27 mouse cellular contexts compared by ENCODE assay signal in the genomic region with DNA sequence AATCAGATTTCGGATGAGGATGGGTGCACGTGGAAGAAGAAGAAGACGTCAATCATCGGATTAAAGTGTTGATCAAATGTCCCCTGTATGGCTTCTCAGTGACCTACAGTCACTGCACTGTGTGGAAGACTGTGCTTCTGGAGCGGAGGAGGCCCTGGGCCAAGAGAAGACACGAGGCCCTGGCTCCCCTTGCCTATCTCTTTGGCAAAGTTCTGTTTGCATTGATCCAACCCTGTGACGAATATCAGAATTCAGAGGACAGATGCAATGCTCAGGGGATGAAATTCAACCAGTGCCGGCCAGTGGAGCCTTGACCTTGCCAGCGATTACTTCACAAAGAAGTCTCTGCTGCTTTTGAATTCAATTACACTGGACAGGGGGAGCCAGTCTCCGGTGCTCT.
A peak's percentile ranks its signal among the peaks of the same experiment; 100 is the strongest.
DNase-seq lines count a peak whose midpoint lies in the region; ATAC-seq lines count a peak whose summit lies in the region.
"Had no signal": no experiment of that assay in that cellular context is flagged by ENCODE, and none has a peak within 500 bp of the region (broad histone marks: within the 10 kb centered on the region; RNA-seq: fewer than 3 reads in every experiment).

No protein-coding gene starts in this region.

- H3K9ac ChIP-seq in midbrain, embryonic 16.5 days (ENCODE audit: low read depth, low read length): no peak overlapping the region
- H3K9ac ChIP-seq: embryonic facial prominence, embryonic 12.5 days; embryonic facial prominence, embryonic 15.5 days; forebrain, postnatal 0 days; hindbrain, embryonic 13.5 days; intestine, embryonic 15.5 days had no signal

- H3K4me1 ChIP-seq in midbrain, embryonic 10.5 days: peaks cover 44% of the 10 kb centered on the region
- H3K4me1 ChIP-seq in midbrain, embryonic 16.5 days (ENCODE audit: control insufficient read depth, insufficient read depth, low read length): no peaks in the 10 kb centered on the region

- H3K9me3 ChIP-seq in midbrain, embryonic 10.5 days (replicated peaks): no peaks in the 10 kb centered on the region
- H3K9me3 ChIP-seq in midbrain, embryonic 16.5 days (replicated peaks; ENCODE audit: control insufficient read depth, low read length, poor library complexity, severe bottlenecking): no peaks in the 10 kb centered on the region
- H3K9me3 ChIP-seq: embryonic facial prominence, embryonic 12.5 days; embryonic facial prominence, embryonic 15.5 days; hindbrain, embryonic 10.5 days; hindbrain, embryonic 13.5 days; intestine, embryonic 15.5 days had no signal

- H3K4me3 ChIP-seq in midbrain, embryonic 10.5 days: no peak overlapping the region
- H3K4me3 ChIP-seq in midbrain, embryonic 16.5 days (ENCODE audit: low read depth, low read length): no peak overlapping the region
- H3K4me3 ChIP-seq: embryonic facial prominence, embryonic 12.5 days; embryonic facial prominence, embryonic 15.5 days; gastrocnemius, adult 2 months; hindbrain, embryonic 10.5 days; hindbrain, embryonic 13.5 days; intestine, embryonic 15.5 days had no signal

- no peaks in the 10 kb centered on the region for H3K36me3 ChIP-seq in midbrain, embryonic 10.5 days
- no peaks in the 10 kb centered on the region for H3K36me3 ChIP-seq in midbrain, embryonic 16.5 days (ENCODE audit: control insufficient read depth, insufficient read depth, low read length)
- H3K36me3 ChIP-seq: embryonic facial prominence, embryonic 12.5 days; embryonic facial prominence, embryonic 15.5 days; G1E; hindbrain, embryonic 10.5 days; hindbrain, embryonic 13.5 days; intestine, embryonic 15.5 days had no signal

- 77% methylated on average over 10 of the region's 10 CpGs for WGBS in midbrain, embryonic 10.5 days
- 57% methylated on average over 10 of the region's 10 CpGs for WGBS in midbrain, embryonic 16.5 days

- no peak overlapping the region for H3K4me2 ChIP-seq in midbrain, embryonic 16.5 days (ENCODE audit: low read length)
- H3K4me2 ChIP-seq: embryonic facial prominence, embryonic 12.5 days; embryonic facial prominence, embryonic 15.5 days; heart, embryonic 11.5 days; hindbrain, embryonic 13.5 days; intestine, embryonic 15.5 days had no signal

- 0 out of 2 replicates have a peak overlapping the region, but pooled peaks have one; percentile 10 for H3K27ac ChIP-seq in midbrain, embryonic 10.5 days (replicated peaks)
- H3K27ac ChIP-seq in midbrain, embryonic 16.5 days (ENCODE audit: low read length): no peak overlapping the region
- H3K27ac ChIP-seq: embryonic facial prominence, embryonic 12.5 days; embryonic facial prominence, embryonic 15.5 days; gastrocnemius, adult 2 months; hindbrain, embryonic 10.5 days; hindbrain, embryonic 13.5 days; intestine, embryonic 15.5 days had no signal

- DNase-seq in adrenal gland, adult 2 months: peak; percentile 42
- DNase-seq in adrenal gland, adult 18-20 months (ENCODE audit: low spot score in 2 of 2): no peak
- peak; percentile 33 for DNase-seq in gastrocnemius, postnatal 25 days
- no peak for DNase-seq in gastrocnemius, postnatal 10 days
- no peak for DNase-seq in midbrain, embryonic 10.5 days (ENCODE audit: low spot score)
- no peak for DNase-seq in kidney, postnatal 25 days
- DNase-seq: B cell, adult 2 months; cerebellum, adult 18-20 months; cerebellum, adult 9-10 months; cerebellum, postnatal 14 days; forebrain, postnatal 0 days; gastrocnemius, adult 2 months; gastrocnemius, postnatal 36 days; heart, postnatal 36 days; kidney, adult 11 months had no signal

- H3K27me3 ChIP-seq in midbrain, embryonic 10.5 days (ENCODE audit: low read depth, poor library complexity, severe bottlenecking): peaks cover 12% of the 10 kb centered on the region
- no peaks in the 10 kb centered on the region for H3K27me3 ChIP-seq in midbrain, embryonic 16.5 days (ENCODE audit: control insufficient read depth, insufficient read depth, low read depth, low read length)
- H3K27me3 ChIP-seq: CH12.LX; embryonic facial prominence, embryonic 12.5 days; embryonic facial prominence, embryonic 15.5 days; hindbrain, embryonic 13.5 days; intestine, embryonic 15.5 days; Patski had no signal

- no peak for ATAC-seq in midbrain, embryonic 16.5 days
- ATAC-seq: forebrain, embryonic 14.5 days; forebrain, postnatal 0 days; hindbrain, embryonic 16.5 days; intestine, embryonic 15.5 days; Patski had no signal

Comparison
In these comparisons a context has a peak if more than half of its experiments do, and no peak if none do; other contexts are left out.
1. DNase-seq: peak in adrenal gland, adult 2 months (single experiment) and gastrocnemius, postnatal 25 days (single experiment); none in adrenal gland, adult 18-20 months (0 of 2), gastrocnemius, postnatal 10 days (single experiment), midbrain, embryonic 10.5 days (single experiment) and kidney, postnatal 25 days (0 of 2).